Mouse (Mus musculus): ENCODE measurements around the gene Pml.
A peak's percentile ranks its signal among the peaks of the same experiment; 100 is the strongest.

Gene Pml

GRCm38 (mm10) chr9:58169426-58169825 lies 80.2 kb downstream of the Pml start:
- no peak for DNase-seq (ENCODE audit: low read depth, low spot score)

GRCm38 (mm10) chr9:58168880-58169279 lies 80.7 kb downstream of the Pml start:
- peak; percentile 58 for DNase-seq (ENCODE audit: low read depth, low spot score)
